Mouse (Mus musculus): ENCODE data around the gene Rpl23.
"Not testable (repeated sequence)": the region's sequence is repeated elsewhere in the genome, so short reads cannot be mapped to it uniquely, and the experiment has no call there.

Rpl23 gene

DNA sequence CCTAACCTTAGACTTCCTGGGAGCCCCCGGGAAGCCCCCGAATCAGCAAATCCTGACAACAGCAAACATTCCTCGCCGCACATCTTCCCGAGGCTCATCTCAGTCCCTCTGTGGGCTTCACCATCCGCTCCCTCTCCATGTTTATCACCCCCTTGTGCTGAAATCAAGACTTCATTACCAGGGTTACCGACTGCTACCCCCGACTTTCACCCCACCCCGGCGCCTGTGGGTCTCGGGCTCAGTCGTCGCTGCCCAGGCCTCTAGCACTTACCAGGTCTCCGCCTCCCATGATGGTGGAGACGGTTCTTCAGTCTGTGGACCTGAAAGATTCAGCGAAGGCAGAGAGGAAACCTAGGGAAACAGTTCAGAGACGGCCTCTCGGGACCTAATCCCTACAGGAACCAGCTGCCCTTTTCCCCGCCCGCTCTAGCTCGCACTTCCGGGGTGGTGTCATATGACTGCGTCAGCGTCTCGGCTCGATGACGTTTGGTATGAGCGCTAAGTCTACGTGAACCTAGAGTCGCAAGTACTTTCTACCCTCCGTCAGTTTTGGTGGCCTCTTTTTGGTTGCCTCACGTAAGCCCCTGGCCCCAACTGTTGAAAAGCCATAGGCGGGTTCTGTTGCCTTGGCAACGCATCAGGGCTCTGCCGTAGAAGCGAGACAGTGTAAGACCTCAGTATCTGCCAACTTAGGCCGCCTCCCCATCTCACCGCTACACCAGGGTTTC is 15.9 kb downstream of the Rpl23 start, which contains the start of gene Cwc25:
Gene Cwc25, minus strand, starts transcription at position 403 of the 728 bp plus-strand sequence.
- peak; percentile 98 for DNase-seq (ENCODE audit: low spot score in 2 of 2)

DNA sequence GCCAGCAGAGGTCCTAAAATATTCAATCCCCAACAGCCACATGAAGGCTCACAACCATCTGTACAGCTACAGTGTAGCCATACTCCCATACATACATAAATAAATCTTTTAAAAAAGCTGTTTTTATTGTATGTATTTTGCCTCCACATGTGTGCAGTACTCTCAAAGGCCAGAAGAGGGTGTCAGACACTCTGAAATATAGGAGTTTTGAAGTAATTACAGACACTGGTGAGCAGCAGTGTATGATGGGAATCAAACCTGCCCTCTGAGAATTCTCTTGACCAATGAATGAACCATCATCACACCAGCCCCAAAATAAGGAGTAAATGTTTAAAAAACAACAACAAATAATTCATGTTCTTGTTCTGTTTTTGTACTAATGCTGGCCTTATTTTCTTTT is 20.6 kb downstream of the Rpl23 start:
- DNase-seq (ENCODE audit: low spot score in 2 of 2), result no peak

DNA sequence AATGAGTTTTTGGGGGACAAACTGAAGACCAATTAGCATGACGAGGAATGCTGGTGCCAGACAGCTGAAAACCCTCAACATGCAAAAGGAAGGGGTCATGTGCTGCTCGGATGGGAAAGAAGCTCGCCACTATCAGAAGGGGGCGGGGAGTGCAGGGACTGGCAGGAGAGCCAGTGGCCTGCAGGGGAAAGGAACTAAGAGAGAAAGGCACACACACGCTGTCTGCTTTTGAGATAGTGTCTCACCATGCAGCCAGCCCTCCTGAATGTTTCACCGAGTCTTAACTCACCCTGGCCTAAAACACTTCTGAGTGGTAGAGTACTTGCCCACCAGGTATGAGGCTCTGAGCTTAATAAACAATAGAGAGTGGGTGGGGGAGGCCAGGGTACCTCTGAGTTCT is 23.3 kb downstream of the Rpl23 start:
- no peak for DNase-seq (ENCODE audit: low spot score in 2 of 2)

DNA sequence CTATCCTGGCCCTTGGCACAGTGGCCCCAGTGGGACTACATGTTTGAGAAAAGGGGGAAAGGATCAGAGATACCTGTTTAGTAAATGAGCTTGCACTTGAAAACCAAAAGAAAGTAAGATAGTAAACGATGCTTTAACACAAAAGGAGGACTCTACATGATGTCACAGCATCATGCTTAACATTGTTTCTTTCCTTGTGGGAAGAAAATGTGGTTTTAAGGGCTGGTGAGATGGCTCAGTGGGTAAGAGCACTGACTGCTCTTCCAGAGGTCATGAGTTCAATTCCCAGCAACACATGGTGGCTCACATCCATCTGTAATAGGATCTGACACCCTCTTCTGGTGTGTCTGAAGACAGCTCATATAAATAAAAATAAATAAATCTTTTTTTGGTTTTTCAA is 24.1 kb downstream of the Rpl23 start:
- no peak for DNase-seq (ENCODE audit: low spot score in 2 of 2)

DNA sequence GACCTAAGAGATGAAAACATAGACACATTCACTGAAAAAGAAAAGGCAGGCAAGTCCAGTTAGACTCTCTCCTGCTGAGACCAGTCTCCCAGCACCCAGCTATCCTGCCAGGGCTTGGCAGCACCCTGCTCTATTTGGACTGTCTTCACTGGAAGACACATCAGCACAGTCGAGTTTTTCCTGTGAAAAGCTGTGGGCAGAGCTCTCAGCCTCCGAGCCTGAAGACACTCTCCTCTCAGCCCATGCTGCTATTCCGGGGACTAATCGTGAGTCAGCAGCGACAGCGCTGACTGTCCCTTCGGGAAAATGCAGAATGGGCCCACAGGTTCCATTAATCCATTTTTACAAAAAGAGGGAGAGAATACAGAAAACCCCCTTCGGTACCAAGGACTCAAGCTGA is 29.0 kb downstream of the Rpl23 start:
- peak; percentile 59 to 76 for DNase-seq (ENCODE audit: low spot score in 2 of 2)

DNA sequence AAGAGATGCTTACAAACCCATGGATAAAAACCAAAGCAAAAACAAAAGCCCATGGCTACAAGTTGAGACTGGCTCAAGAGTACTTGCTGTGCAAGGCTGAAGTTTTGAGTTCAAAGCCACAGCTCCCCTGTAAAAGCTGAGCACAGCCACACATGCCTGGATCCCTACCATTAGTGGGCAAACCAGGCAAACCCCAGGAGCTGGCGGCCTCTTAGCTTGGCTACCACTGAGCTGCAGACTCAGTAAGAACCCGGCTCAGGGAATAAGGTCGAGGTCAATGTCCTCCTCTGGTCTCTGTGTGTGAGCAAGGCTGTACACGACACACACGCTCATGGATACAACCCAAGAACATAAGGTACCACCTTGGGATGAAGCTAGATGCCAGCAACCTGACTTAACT is 33.7 kb downstream of the Rpl23 start:
- no peak for DNase-seq (ENCODE audit: low spot score in 2 of 2)

DNA sequence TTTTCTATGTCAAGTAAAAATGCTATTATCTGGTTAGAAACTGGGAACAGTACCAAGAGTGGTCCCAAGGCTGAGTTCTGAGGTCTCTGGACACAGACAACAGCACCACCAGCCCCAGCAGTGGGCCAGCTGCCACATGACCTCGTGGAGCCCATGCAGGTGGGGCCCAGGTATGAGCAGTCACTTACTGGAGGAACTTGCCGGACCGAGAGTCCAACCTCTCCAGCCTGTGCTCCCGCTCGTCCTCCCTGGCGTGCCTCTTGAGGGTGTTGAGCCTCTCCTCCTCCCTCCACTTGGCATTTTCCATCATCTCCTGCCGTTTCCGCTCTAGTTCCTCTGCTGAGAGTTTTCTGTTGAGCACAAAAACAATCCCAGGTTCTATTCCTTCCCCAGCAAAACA is 34.5 kb downstream of the Rpl23 start:
- DNase-seq (ENCODE audit: low spot score in 2 of 2), result no peak

DNA sequence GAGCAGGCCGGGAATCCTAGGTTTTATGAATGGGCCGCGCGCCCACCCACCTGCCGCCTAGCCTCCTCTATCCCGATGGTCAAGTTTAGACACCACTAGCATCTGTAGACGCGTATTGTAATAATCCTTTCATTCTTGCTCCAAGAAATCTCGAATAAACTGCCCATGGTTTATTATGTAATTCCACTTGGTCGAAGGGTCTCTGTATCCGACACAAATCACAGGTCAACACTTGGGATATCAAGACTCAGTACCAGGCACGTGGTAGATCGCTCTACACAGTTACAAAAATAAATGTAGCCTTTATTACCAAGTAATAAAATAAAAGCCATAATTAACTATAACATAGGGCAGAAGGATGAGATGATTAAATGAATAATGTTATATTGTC is 36.9 kb downstream of the Rpl23 start:
- no peak for DNase-seq (ENCODE audit: low spot score in 2 of 2)

DNA sequence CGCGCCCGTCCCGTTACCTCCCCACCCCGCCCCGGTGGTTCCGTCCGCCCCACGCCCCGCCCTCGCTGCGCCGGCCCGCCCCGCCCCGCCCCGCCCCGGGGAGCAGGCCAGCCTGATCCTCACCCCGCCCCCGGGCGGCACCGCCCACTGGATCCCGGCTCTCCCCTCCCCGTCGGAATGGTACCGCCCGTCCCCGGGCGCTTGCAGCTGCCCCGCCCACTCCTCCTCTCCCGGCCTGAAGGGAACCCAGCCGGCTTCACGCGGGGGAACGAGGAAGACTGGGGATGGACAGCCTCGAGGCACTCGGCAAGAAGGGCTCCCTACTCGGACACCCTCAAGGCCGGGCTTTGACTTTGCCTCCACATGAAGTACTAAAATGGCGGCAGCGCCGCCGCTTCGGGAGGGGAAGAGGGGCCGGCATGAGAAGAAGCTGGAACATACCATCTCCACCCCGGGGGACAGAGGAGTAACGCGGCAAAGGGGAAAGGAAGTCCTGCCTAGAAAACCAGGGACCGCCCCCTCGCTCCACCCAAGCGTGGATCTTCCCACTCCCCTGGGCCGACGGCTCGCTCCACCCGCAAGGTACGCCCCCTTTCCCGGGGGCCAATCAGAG is 37.4 kb downstream of the Rpl23 start:
- DNase-seq (ENCODE audit: low spot score in 2 of 2), result peak; percentile 98 to 99

DNA sequence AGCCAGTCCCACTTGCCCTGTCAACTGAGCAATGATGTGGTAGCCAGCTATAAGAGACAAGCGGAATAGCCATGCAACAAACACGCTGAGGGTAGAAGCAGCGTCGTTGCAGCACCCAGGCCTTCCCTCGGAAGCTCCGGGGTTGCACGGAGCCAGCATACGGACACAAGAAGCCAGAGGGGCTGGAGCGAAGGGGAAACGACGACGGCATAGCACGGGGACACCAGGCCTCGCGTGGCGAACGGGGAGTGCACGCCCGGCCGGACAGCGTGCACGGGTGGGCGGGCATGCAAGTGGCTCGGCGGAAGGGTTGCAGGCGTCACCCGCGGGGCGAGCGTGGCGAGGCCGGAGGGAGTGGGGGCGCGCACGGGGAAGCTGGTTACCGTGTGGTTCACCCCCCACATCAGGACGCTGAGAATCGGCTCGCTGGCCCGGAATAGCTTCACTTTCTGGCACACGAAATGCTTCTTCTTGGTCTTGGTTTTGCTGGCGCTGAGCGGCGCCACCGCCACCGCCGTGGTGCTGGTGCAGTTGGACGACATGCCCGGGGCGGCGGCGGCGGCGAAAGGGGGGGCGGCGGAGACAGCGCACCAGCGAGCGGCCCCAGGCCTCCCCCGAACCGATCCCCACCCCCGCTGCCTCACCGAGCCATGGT is 38.0 kb downstream of the Rpl23 start, which contains the start of gene Pip4k2b:
Gene Pip4k2b, minus strand, starts transcription at position 642 of the 655 bp plus-strand sequence.
- peak; percentile 27 to 52 for DNase-seq (ENCODE audit: low spot score in 2 of 2)

DNA sequence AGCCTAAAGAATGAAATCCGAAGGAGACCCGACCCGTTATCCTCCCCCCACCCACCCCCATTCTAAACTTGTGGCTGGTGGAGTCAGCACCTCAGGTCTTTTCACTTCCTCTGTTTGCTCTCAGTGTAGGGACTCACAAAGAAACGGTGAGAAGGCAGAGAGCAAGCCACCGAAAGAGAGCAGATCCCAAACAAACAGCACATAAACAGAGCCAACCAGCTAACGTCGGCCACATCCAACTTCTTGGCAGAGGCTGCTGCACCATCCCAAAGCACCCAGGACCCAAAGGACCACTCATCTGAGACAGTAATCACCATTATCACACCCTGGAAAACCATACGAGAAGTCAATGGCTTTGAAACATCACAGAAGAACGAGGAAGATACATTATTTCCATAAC is 38.8 kb downstream of the Rpl23 start:
- DNase-seq (ENCODE audit: low spot score in 2 of 2), result no peak

DNA sequence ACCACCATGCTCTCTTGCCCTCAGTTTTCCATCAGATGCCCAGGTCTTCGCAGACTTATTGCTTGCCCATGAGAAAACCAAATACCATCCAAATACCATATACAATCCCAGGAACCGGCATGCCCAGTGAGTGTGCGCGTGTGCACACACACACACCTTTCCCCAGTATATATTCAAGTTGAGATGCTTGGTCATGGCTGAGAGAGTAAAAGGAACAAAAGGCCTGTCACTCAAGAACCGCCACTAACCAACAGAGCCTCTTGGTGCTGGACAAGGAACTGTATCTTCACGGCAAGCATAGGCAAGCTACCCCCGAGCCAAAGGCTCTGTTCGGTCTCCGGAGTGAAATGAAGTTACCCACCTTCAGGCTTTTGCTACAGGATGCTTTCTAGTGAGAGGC is 39.6 kb downstream of the Rpl23 start:
- DNase-seq (ENCODE audit: low spot score in 2 of 2), result no peak

DNA sequence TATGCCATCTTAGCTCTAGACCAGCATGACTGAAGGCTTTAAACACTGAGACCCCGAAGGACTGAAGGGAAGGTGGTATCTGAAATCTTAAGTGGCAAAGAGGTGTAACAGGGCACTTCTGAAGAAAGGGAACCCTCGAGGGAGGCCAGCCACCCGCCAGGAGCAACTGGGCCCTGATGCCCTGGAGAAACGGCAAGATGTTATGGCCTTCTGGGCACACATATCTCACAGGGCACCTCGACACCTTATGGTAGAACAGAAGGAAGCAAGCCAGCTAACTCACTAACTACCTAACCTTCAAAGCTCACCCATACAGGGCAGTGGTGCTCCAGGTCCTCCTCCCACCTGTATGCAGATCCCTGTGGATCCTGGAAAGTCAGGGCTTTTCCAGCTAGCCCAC is 40.1 kb downstream of the Rpl23 start:
- no peak for DNase-seq (ENCODE audit: low spot score in 2 of 2)

DNA sequence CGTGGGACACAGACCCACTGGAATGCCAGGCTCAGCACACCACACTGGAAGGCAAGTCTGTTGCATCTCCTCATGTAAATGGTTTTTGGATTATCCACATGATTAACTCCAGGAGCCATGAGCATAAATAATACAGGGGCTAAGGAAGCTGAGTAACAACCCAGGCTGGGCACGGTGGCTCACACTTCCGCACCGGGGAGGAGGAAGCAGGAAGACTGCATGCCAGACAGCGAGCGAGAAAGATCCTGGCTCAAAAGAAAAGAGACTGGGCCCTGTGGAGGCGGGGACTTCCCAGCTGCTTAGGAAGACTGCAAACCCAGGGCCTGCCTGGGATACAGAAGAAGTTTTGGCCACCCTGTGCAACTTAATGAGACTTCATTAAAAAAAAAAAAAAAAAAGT is 42.0 kb downstream of the Rpl23 start:
- peak in 1 of 2 experiments; percentile 37 for DNase-seq (ENCODE audit: low spot score in 2 of 2)

DNA sequence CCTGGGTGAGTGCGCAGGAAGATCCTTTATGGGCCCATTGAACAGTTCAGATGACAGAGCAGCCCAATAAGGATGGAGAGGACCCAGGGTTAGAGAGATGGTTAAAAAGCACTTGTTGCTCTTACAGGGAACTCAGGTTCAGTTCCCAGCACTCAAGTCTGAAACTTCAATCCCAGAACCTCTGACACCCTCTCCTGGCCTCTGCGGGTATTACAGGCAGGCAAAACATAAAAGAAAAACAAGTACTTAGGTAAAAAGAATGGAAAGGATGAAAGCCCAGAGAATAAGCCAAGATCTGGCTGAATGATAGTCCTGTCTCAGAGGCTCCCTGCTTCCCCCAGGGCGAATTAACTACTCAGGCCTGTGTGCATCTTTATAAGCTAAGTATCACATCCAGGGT is 43.1 kb downstream of the Rpl23 start:
- DNase-seq (ENCODE audit: low spot score in 2 of 2), result no peak

DNA sequence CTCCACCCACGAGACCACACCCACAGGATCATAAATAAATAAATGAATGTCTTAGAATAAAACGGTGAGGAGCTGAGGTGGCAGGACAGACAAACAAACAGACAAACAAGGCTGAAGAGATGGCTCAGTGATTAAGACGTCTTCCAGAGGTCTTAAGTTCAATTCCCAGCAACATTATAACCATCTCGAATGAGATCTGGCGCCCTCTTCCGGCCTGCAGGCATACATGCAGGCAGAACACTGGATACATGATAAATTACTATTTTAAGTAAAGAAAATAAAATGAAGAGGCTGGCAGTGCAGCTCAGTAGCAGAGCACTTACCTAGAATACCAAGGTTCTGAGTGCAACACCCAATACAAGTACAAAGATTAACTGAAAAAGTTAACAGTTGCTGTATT is 43.5 kb downstream of the Rpl23 start:
- no peak for DNase-seq (ENCODE audit: low spot score in 2 of 2)

DNA sequence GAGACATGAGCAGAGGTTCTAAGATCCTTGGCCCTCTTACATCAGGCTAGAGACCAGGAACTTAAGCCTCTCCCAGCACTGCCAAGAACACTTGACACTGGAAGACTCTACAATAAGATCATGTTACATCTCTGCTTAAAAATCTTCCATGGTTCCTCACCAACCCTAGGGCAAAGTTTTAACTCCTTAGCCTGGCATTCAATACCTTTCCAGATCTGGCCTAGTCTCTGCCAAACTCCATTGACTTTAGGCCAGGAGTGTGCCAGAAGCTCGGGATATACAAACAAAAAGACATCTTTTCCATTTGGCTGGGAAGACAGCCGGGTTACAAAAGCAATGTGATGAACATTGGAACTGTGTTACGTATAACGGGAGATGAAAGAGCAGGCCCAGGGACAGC is 44.6 kb downstream of the Rpl23 start:
- no peak for DNase-seq (ENCODE audit: low spot score in 2 of 2)

DNA sequence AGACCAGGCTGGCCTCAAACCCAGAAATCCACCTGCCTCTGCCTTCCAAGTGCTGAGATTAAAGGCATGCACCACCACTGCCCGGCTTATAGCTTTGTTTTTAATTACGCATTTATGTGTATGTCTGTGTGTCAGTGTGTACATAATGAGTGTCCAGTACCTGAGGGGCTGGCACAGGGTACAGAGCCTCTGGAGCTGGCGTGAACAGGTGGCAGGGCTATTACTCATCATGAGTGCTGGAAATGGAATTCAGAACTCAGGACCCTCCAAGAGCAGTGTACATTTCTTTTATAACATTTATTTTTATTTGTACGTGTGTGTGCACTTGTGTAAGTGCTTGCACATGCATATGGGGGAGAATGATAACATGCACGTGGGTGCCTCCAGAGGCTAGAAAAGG is 45.6 kb downstream of the Rpl23 start:
- DNase-seq (ENCODE audit: low spot score in 2 of 2), result no peak

DNA sequence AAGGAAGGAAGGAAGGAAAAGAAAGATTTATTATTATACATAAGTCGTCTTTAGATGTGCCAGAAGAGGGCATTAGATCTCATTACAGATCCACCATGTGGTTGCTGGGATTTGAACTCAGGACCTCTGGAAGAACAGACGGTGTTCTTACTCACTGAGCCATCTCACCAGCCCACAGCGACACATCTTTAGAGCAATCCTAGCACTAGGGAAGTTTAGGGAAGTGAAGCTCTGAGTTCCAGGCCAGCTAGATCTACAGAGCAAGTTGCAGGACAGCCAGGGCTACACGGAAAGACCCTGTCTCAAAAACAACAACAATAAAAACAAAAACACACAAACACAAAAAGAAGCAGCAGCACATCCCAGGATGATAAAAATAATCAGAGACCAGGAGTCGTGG is 47.4 kb downstream of the Rpl23 start:
- DNase-seq (ENCODE audit: low spot score in 2 of 2), result not testable (repeated sequence)

DNA sequence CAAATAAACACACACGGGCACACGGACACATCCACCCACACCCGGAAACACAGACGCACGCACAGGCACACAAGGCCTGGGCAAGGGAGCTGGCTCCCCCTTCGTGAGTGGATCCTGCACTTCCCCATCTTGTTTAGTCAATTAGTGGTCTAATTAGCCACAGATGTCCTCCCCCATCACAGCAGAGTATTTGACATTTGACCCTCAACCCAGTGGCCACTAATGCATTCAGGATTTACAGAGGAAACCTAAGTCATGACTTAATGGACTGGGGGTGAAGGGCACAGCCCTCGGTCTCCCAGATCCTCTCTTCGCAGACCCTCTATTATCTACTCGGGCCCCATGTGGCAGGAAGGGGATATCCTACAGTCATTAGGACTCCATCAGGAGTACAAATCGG is 48.5 kb downstream of the Rpl23 start:
- no peak for DNase-seq (ENCODE audit: low spot score in 2 of 2)

DNA sequence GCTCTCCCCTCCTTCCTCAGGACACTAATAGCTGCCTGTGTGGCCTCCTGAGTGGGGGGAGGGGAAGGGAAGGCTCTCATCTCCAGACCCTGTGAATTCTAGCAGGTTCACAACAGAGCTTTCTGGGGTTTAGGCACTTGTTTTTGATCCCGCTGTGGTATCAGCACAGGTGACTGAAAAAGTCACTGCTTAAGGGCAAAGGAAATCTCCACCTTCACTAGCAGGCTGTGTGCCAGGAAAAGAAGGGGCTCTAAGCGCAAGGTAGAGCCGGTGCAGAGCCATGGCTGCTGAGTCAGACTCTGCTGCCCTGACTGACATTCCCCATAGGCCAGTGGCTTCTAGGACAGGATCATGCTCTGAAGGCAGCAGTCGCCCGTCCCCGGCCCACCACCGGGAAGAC is 53.5 kb downstream of the Rpl23 start:
- DNase-seq (ENCODE audit: low spot score in 2 of 2), result no peak

DNA sequence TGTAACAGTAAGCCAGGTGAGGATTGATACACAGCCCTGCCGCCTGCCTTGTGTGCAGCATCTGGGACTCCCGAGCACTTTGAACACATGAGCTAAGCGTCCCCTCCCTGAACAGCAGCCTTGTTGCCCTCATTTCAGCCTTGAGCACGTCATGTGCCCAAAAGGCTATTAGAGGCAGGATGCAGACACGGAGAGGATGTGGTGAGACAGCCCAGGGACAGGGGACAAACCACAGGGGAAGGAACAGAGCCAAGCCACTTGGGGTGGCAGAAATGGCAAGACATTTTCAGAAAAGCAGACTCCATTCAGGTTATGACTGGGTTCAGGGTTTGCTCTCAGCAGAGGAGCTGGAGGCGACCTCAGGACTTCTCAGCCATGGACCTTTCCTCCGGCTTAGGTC is 53.9 kb downstream of the Rpl23 start:
- no peak for DNase-seq (ENCODE audit: low spot score in 2 of 2)
